Mouse (Mus musculus): ENCODE measurements at regions not wholly inside any gene's neighbourhood (a gene's known extent, or its start where the extent isn't known, plus 50 kb on each side); places are given as distances from the start of the nearest gene placed in this dataset.

GRCm38 (mm10) chr1:13834860-13835840 lies 2258.0 kb downstream of the 4930444P10Rik start:
- no peak for DNase-seq (ENCODE audit: low spot score)

- DNase-seq (ENCODE audit: low spot score), result no peak
Observed at GRCm38 (mm10) chr1:13807786-13808185, 2285.3 kb downstream of the 4930444P10Rik start.

GRCm38 (mm10) chr1:13800460-13800859 lies 2292.7 kb downstream of the 4930444P10Rik start:
- DNase-seq (ENCODE audit: low spot score), result no peak

GRCm38 (mm10) chr1:13798848-13799247 lies 2294.3 kb downstream of the 4930444P10Rik start:
- DNase-seq (ENCODE audit: low spot score), result no peak

GRCm38 (mm10) chr1:13795196-13795595 lies 2297.9 kb downstream of the 4930444P10Rik start:
- no peak for DNase-seq (ENCODE audit: low spot score)

- peak; percentile 60 for DNase-seq (ENCODE audit: low spot score)
Observed at GRCm38 (mm10) chr1:13789318-13790085, 2303.6 kb downstream of the 4930444P10Rik start.

- DNase-seq (ENCODE audit: low spot score), result no peak
Observed at GRCm38 (mm10) chr1:13787016-13787415, 2306.1 kb downstream of the 4930444P10Rik start.

- peak; percentile 37 for DNase-seq (ENCODE audit: low spot score)
Observed at GRCm38 (mm10) chr1:13784396-13784795, 2308.7 kb downstream of the 4930444P10Rik start.

- no peak for DNase-seq (ENCODE audit: low spot score)
Observed at GRCm38 (mm10) chr1:13782633-13783032, 2310.5 kb downstream of the 4930444P10Rik start.

- no peak for DNase-seq (ENCODE audit: low spot score)
Observed at GRCm38 (mm10) chr1:13772106-13772505, 2321.0 kb downstream of the 4930444P10Rik start.

GRCm38 (mm10) chr1:13771014-13771463 lies 2322.1 kb downstream of the 4930444P10Rik start:
- no peak for DNase-seq (ENCODE audit: low spot score)

- DNase-seq (ENCODE audit: low spot score), result peak; percentile 15
Observed at GRCm38 (mm10) chr1:13752479-13752878, 2338.6 kb downstream of the A830018L16Rik start.

- DNase-seq (ENCODE audit: low spot score), result no peak
Observed at GRCm38 (mm10) chr1:13751381-13751780, 2337.5 kb downstream of the A830018L16Rik start.

Data from lung, postnatal 25 days (tissue).